Mouse (Mus musculus): ENCODE results near the gene Psmb2.

DNA sequence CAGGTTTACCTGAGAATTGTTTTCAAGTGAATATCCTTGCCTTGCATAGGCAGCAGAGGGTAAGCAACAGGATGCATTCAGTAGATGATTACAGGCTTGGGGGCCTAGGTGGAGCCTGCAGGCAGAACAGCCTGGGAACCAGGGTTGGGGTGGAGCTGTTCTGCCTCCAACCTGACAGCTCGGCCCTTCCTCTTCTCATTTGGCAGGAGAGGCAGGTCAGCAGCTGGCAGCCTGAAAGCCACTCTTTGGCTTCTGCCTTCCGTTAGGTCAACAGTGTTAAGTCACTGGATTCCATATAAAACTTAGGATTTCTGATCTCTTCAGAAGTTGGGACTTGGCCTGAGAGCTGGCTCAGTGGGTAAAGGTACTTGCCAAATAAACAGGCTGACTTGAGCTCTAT is 65.5 kb downstream of the Psmb2 start:
- TF ChIP-seq CTCF (IDR thresholded peaks at IDR 0.05; ENCODE audit: low read depth, low read length) (no peak), GATA1 (IDR thresholded peaks at IDR 0.05; ENCODE audit: borderline replicate concordance, low read length) (no peak), TAL1 (conservative IDR thresholded peaks at IDR 0.05; ENCODE audit: low read depth, low read length) (no peak), GATA2 (IDR thresholded peaks at IDR 0.05; ENCODE audit: borderline replicate concordance, low read depth, low read length) (no peak)

Measured in G1E (cell line).